Mouse (Mus musculus): ENCODE data around the gene Ang5. TPM values are rescaled to one million over a fixed set of nuclear protein-coding genes. Genes with fewer than 3 reads are reported as not detected.

Ang5 gene
- total RNA-seq (2023), result not detected

DNA sequence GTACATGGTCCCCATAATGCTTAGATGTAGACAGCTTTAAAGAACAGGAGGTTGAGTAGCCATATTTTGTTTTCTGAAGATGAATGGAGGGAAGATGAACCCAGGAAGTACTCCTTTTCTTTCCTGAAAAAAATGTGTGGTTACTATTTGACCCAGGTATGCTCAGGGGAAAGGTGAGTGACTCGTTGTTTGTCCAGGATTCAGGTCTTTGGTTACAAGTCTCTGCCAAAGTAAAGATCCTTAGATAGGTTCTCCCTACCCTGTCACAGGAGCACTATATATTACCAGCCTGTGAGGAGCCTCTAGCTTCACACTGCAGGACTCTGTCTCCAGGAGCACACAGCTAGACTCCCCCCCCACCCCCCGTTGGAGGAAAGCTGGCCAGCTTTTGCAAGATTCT is at the start of gene Ang5:
TSS of gene Ang5 (plus strand) at position 301 of the 400 bp plus-strand sequence.

DNA sequence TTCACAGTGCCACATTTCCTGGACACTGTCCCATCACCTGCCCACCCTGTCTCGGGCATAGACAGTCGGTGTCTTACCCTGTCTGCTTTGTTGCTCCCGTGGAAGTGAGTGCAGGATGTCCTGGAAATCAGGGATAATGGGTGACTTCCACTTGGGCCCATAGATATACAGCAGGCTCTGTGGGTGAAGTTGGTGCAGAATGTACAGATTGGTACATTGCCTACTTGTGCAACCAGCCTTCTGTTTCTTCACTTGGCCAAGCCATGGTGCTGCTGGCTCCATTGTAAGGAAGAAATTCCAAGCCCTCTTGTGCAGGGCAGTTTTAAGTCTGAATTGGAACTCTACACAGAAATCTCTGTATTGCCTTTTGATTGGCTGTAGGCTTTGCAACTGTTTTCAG is 33.4 kb upstream of the Ang5 start, which contains the start of gene Ear10:
TSS of gene Ear10 (minus strand) at position 101 of the 400 bp plus-strand sequence.

DNA sequence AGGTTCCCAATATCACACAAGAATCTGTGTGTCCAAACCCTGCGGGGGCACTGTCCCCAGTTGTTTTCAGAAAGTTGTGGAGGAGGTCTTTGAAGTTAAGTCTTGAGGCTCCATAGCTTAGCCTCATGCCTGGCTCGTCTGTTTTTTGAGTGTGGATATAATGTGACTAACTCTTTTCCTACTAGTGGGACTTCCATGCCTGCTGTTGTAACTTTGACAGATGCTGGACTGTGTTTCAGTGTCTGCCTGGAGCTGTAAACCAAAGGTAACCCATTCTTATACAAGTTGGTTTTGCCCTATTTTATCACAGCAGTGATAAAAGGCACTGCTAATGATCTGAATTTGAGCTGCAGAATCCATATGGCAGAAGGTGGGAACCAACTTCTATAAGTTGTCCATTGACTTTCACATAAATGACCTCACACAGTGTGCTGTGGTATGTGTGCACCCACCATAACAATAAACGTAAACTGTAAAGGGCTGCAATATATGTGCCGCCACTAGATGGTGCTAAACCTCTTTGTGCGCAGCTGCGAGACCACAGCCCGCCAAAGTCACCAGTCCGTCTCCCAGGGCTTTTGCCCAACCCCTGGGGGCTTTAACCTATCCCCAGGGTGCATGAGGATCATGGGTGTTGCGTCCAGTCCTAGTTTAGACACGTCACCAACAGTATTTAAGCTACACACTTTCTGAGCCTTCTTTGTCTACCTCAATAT is 32.0 kb upstream of the Ang5 start, which contains the start of gene Gm8113:
TSS of gene Gm8113 (plus strand) at position 703 of the 716 bp plus-strand sequence.

DNA sequence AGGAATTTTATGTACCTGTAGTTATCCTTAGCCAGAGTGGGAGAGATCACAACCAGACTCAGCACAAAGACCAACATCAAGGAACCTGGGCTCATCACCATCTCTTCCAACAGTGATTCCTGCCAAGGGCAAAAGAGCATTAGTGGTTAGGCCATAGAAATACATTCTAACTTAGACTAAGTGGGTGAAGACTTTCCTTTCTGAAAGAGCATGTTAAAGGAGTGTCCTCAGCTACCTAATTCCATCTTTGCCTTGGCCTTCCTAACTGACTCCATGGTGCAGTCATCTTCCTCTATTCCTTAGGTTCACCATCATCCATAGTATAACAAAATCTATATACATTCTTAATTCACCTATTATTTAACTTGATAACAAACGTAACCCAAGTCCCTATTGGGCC is 45.3 kb downstream of the Ang5 start, which contains the start of gene Ang6:
TSS of gene Ang6 (minus strand) at position 101 of the 400 bp plus-strand sequence.

Other genes with a start within 250 kb of the Ang5 start
- gene Gm16506, start 229.6 kb upstream of the Ang5 start, total RNA-seq (2023), result not detected
- gene Gm6526, start 209.2 kb upstream of the Ang5 start, total RNA-seq (2023), result not detected
- not detected for gene Gm8180, start 172.3 kb upstream of the Ang5 start, total RNA-seq (2023)
- gene Ear1, start 81.6 kb upstream of the Ang5 start, total RNA-seq (2023), result 10 to 100 TPM; 41.3 to 66.3 TPM
- gene Ear10, start 33.5 kb upstream of the Ang5 start, total RNA-seq (2023), result not detected
- 1 to 10 TPM; 1.3 to 1.7 TPM for gene Gm8113, start 31.7 kb upstream of the Ang5 start, total RNA-seq (2023)
- not detected for gene Ang6, start 45.2 kb downstream of the Ang5 start, total RNA-seq (2023)
- 100 to 1,000 TPM; 182 to 186 TPM for gene Ear2, start 145.6 kb downstream of the Ang5 start, total RNA-seq (2023)
- not detected for gene Gm3327, start 166.8 kb downstream of the Ang5 start, total RNA-seq (2023)
- gene Gm8212, start 240.6 kb downstream of the Ang5 start, total RNA-seq (2023), result not detected

Measured in neutrophil, adult 59 days (primary cell).